Mouse (Mus musculus) heart, adult 2 months (tissue): ENCODE data around the gene Elf1.

Source experiments
- CTCF ChIP-seq: fragments of 200-600 bp; IDR thresholded peaks from 2 replicates; pipeline ENCODE4 v1.8.1; 2022; ENCODE audit warnings: antibody characterized with exemption, mild to moderate bottlenecking, moderate library complexity
- EP300 ChIP-seq: fragments of 200-500 bp; IDR thresholded peaks from 2 replicates; pipeline ENCODE4 v1.6.1; 2011; ENCODE audit warnings: low read depth, low read length, control low read depth; ENCODE audit not compliant: insufficient read depth
- POLR2A ChIP-seq: fragments of 200-500 bp; IDR thresholded peaks from 2 replicates; pipeline ENCODE4 v1.6.1; 2011; ENCODE audit warnings: mild to moderate bottlenecking, low read depth, low read length, control low read depth; ENCODE audit not compliant: insufficient read depth

DNA sequence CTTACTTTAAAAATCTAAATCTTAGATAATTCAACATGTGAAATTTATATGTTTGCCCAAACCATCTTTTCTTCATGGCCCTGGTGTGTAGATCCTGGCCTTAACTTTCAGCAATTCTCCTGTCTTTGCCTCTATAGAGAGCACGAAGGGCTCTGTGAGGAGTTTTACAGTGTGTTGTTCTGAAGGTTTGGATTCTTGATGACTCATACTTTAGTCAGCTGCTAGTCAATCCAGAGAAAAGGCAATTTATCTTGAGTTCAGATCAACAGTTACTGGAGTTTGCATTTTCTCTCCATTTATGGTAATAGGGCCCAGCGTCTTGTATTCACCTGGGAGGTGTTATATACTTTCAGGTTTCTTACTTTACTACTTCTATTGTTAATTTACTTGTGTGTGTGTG, 70.9 kb downstream of the Elf1 start:
- TF ChIP-seq POLR2A (no peak), EP300 (no peak), CTCF (no peak)
